Mouse (Mus musculus) CH12.LX (cell line): ENCODE results near the gene Ryr1.

Experiments
- CHD1 ChIP-seq: IDR thresholded peaks from 2 replicates; pipeline ENCODE4 v1.6.1; 2012; ENCODE audit warnings: low read depth, low read length, improper control_type of control experiment, inconsistent platforms
- CHD2 ChIP-seq: IDR thresholded peaks from 2 replicates; pipeline ENCODE4 v1.6.1; 2011; ENCODE audit warnings: low read length, improper control_type of control experiment
- CTCF ChIP-seq, 2 experiments: IDR thresholded peaks in 1 of 2; conservative IDR thresholded peaks in 1 of 2; 2 replicates each; pipeline ENCODE4 v1.5.1; 2011 to 2012; ENCODE audit warnings: low read depth in 2 of 2, low read length in 2 of 2, improper control_type of control experiment in 1 of 2, inconsistent platforms in 1 of 2, mild to moderate bottlenecking in 1 of 2, moderate library complexity in 1 of 2
- E2F4 ChIP-seq: IDR thresholded peaks from 2 replicates; pipeline ENCODE4 v1.6.1; 2011; ENCODE audit warnings: low read depth, low read length, improper control_type of control experiment; ENCODE audit not compliant: insufficient replicate concordance
- HCFC1 ChIP-seq: IDR thresholded peaks from 2 replicates; pipeline ENCODE4 v1.6.1; 2012; ENCODE audit warnings: low read depth, mild to moderate bottlenecking, inconsistent platforms, low read length, improper control_type of control experiment
- MAFK ChIP-seq: IDR thresholded peaks from 2 replicates; pipeline ENCODE4 v1.6.1; 2011; ENCODE audit warnings: low read length, improper control_type of control experiment; ENCODE audit not compliant: insufficient replicate concordance
- MAX ChIP-seq: IDR thresholded peaks from 2 replicates; pipeline ENCODE4 v1.6.1; 2011; ENCODE audit warnings: low read length, improper control_type of control experiment
- MAZ ChIP-seq: IDR thresholded peaks from 2 replicates; pipeline ENCODE4 v1.6.1; 2012; ENCODE audit warnings: low read depth, mild to moderate bottlenecking, inconsistent platforms, low read length, improper control_type of control experiment, moderate library complexity
- NRF1 ChIP-seq: IDR thresholded peaks from 2 replicates; pipeline ENCODE4 v1.6.1; 2014; ENCODE audit warnings: low read depth, mild to moderate bottlenecking, inconsistent platforms, low read length, improper control_type of control experiment, moderate library complexity
- POLR2A ChIP-seq: IDR thresholded peaks from 2 replicates; pipeline ENCODE4 v1.6.1; 2011; ENCODE audit warnings: low read depth, mild to moderate bottlenecking, improper control_type of control experiment, low read length
- SIN3A ChIP-seq: IDR thresholded peaks from 2 replicates; pipeline ENCODE4 v1.6.1; 2012; ENCODE audit warnings: low read length, improper control_type of control experiment, inconsistent platforms
- TCF12 ChIP-seq: IDR thresholded peaks from 2 replicates; pipeline ENCODE4 v1.6.1; 2014; ENCODE audit warnings: low read depth, mild to moderate bottlenecking, inconsistent platforms, low read length, improper control_type of control experiment
- ZC3H11A ChIP-seq: IDR thresholded peaks from 2 replicates; pipeline ENCODE4 v1.6.1; 2012; ENCODE audit warnings: low read depth, mild to moderate bottlenecking, inconsistent platforms, low read length, improper control_type of control experiment
- ZNF384 ChIP-seq: IDR thresholded peaks from 2 replicates; pipeline ENCODE4 v1.6.1; 2012; ENCODE audit warnings: low read depth, low read length, improper control_type of control experiment, inconsistent platforms

DNA sequence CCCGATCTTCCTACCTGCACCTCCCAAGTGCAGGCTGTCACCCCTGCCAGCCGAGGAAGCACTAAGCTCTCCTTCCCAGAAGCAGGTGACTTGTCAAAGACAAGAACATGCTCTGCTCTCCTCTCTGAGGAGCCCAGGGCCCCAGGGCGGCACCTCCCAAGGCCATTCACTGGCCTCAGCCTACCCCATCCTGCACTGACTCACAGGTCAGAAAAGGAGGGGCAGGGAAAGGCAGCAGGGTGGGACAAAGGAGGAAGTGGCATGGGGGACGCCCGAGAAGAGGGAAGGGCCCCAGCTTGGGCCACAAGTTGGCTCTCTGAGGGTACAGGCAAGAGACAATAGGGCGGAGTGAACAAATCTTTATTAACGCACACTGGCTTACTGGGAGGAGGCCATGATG lies 153.9 kb downstream of the Ryr1 start:
- TF ChIP-seq POLR2A (no peak), MAFK (no peak), CHD1 (no peak), CTCF (conservative IDR thresholded peaks at IDR 0.05 in 1 of 2, IDR thresholded peaks at IDR 0.05 in 1 of 2; ENCODE audit: low read depth in 2 of 2, low read length in 2 of 2) (no peak), MAZ (no peak), ZC3H11A (no peak), SIN3A (no peak), MAX (no peak), E2F4 (no peak), ZNF384 (no peak), HCFC1 (no peak), TCF12 (no peak), CHD2 (no peak), NRF1 (no peak)
